Mouse (Mus musculus) heart, embryonic 13.5 days (tissue): ENCODE measurements around the gene Trabd2b. TPM values are rescaled to one million over a fixed set of nuclear protein-coding genes. Genes with fewer than 3 reads are reported as not detected.

ENCODE experiments used
- ATAC-seq: fragments of 200-750 bp; cut with Nextera tagmentation; 2 replicates; pipeline ENCODE4 v1.8.0; 2017; ENCODE audit warnings: moderate TSS enrichment; ENCODE audit not compliant: insufficient number of reproducible peaks, low FRiP score, low TSS enrichment; ENCODE audit errors: extremely low read depth
- H3K27ac ChIP-seq: fragments of 300-500 bp; sonication (generic); replicated peaks from 2 replicates; pipeline ENCODE4 v1.5.1; 2015; ENCODE audit warnings: moderate library complexity, mild to moderate bottlenecking, inconsistent platforms
- H3K27me3 ChIP-seq: fragments of 300-500 bp; sonication (generic); replicated peaks from 2 replicates; pipeline ENCODE4 v1.6.1; 2015; ENCODE audit warnings: mild to moderate bottlenecking, inconsistent platforms
- H3K36me3 ChIP-seq: fragments of 300-500 bp; sonication (generic); 2 replicates; pipeline ENCODE4 v1.6.1; 2015; ENCODE audit warnings: mild to moderate bottlenecking, inconsistent platforms
- H3K4me1 ChIP-seq: fragments of 300-500 bp; sonication (generic); 2 replicates; pipeline ENCODE4 v1.6.1; 2015; ENCODE audit warnings: inconsistent platforms
- H3K4me2 ChIP-seq: fragments of 300-500 bp; sonication (generic); 2 replicates; pipeline ENCODE4 v1.6.1; 2015; ENCODE audit warnings: inconsistent platforms, mild to moderate bottlenecking, moderate library complexity
- H3K4me3 ChIP-seq: fragments of 300-500 bp; sonication (generic); 2 replicates; pipeline ENCODE4 v1.5.1; 2015; ENCODE audit warnings: moderate library complexity, mild to moderate bottlenecking, inconsistent platforms
- H3K9ac ChIP-seq: fragments of 300-500 bp; sonication (generic); 2 replicates; pipeline ENCODE4 v1.6.1; 2015; ENCODE audit warnings: inconsistent platforms, mild to moderate bottlenecking, moderate library complexity
- H3K9me3 ChIP-seq: fragments of 300-500 bp; sonication (generic); 2 replicates; pipeline ENCODE4 v1.6.1; 2016; ENCODE audit warnings: inconsistent platforms
- WGBS: fragments of 180-500 bp; shearing (Covaris S2); methylation state at CpG from one replicate; pipeline ENCODE4 v1.1.7; 2015; ENCODE audit warnings: mixed read lengths; 5-methylcytosine and 5-hydroxymethylcytosine counted together
- polyA plus RNA-seq: library from polyadenylated mRNA; unstranded; fragments of >200 nt; fragmentation: Nextera tagmentation; extraction: Ambion mirVana; gene quantifications from 2 replicates; pipeline ENCODE4 v1.2.1, GENCODE M21; 2015

The Trabd2b gene
- polyA plus RNA-seq, 1 experiment from 2014 or later, result 1.7 TPM

DNA sequence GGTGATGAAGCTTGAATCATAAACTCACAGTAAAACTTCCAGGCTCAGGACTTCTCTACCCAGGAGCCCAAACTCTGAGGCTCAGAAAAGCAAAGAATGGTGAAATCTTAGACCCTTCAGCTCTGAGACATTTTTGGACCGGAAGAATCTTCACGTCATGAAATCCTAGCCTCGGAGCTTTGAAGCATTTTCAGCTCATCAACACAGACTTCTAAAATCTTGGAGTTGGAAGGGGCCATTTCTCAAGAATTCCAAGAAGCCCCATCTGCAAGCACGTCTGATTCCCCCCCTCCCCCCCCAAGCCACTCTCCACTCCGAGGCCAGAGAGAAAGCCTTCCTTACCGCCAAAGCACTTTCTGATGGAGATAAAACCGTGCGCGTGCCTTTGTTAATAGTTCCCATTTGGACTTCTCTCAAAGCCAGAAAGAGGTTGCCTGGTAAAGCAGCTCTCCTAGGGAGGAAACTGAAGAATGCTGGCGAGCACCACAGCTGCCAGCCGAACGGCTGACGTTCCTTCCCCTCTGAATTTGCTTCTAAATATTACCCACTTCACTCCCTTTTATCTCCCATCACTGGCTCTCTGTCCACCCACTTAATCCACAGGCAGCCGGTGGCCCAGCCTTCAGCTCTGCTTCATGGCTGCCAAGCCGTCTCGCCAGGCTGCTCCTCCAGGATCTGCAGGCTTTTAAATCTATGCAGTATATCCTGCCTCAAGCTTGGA is 9.6 kb downstream of the Trabd2b start:
- Histone ChIP-seq H3K27me3 (peaks cover 95% of the 10 kb centered on the region), H3K9ac (peak overlapping the region; percentile 42), H3K27ac (peak overlapping the region; percentile 65), H3K4me2 (peak overlapping the region; percentile 54), H3K4me3 (peak overlapping the region; percentile 20; the same call in 1 of the 2 replicates), H3K4me1 (peaks cover 29% of the 10 kb centered on the region), H3K9me3 (no peaks in the 10 kb centered on the region), H3K36me3 (no peaks in the 10 kb centered on the region)
- ATAC-seq, result no peak; the same call in 1 of the 2 replicates
- 17% methylated on average over 16 of the region's 16 CpGs for WGBS

DNA sequence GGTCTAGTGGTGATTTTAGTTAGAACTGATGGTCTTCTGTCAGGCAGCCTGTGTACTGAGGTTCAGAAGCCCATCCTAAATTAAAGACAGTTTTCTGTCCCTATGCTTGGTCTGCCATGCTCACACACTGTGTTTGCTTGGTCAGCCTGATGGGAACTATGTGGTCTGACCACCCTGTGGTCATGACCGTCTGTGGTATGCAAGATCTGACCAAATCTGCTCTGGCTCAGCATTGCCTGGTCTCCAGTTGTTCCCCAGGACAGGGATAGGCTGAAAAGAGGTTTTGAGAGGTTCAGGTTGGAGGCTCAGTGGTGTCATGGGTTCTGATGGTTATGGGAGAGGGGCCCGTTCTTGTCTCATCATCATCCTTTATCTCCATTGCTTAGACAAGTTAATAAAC is 13.6 kb downstream of the Trabd2b start:
- no peak for ATAC-seq
- Histone ChIP-seq H3K27ac (no peak overlapping the region), H3K36me3 (no peaks in the 10 kb centered on the region), H3K27me3 (peaks cover 96% of the 10 kb centered on the region), H3K9me3 (no peaks in the 10 kb centered on the region), H3K4me3 (no peak overlapping the region), H3K4me2 (no peak overlapping the region), H3K9ac (no peak overlapping the region), H3K4me1 (peaks cover 18% of the 10 kb centered on the region)
- WGBS, result 64% methylated on average over 2 of the region's 2 CpGs

DNA sequence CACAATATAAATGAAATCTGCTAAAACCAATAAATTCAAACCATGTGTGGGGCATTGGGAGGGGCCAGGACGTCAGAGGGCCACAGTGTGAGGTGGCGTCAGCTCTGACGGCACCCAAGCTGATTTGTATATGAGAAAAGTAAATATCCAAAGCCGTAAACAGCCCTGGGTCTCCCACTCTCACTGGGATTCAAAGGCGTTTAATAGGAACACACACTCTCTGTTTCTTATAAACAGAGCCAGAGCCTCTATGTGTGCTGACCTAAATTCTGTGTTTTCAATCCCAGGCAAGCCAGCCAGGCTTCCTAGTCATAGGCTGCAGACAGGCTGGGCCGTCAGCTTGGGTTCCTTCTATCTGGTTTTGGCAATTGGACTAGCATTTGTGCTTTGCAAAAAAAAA is 16.6 kb downstream of the Trabd2b start:
- H3K4me3 ChIP-seq, result no peak overlapping the region
- H3K9me3 ChIP-seq, result no peaks in the 10 kb centered on the region
- no peak for ATAC-seq
- no peak overlapping the region for H3K9ac ChIP-seq
- H3K4me1 ChIP-seq, result peaks cover 4% of the 10 kb centered on the region; the same call in 1 of the 2 replicates
- H3K27me3 ChIP-seq, result peaks cover 92% of the 10 kb centered on the region
- no peaks in the 10 kb centered on the region for H3K36me3 ChIP-seq
- no peak overlapping the region for H3K4me2 ChIP-seq
- WGBS, result 60% methylated on average over 6 of the region's 6 CpGs
- H3K27ac ChIP-seq, result no peak overlapping the region

DNA sequence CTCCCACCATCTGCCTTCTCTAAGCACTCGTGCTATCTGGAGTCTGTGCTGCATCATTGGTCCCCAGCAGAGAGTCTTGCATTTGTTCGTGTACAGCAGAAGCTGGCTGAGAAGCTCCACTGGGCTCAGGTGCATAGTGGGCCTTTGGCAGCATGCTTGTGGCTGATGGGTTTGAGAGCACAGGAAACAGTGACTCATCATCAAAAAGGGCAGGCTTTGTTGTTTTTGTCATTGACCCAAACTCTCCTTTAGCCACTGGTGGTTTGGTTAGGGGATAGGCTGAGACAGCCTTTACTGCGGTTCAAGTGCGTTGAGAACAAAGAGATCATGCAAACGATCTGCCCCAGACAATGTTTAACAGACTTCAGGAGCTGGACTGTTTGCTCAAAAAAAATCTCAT is 19.3 kb downstream of the Trabd2b start:
- no peaks in the 10 kb centered on the region for H3K36me3 ChIP-seq

DNA sequence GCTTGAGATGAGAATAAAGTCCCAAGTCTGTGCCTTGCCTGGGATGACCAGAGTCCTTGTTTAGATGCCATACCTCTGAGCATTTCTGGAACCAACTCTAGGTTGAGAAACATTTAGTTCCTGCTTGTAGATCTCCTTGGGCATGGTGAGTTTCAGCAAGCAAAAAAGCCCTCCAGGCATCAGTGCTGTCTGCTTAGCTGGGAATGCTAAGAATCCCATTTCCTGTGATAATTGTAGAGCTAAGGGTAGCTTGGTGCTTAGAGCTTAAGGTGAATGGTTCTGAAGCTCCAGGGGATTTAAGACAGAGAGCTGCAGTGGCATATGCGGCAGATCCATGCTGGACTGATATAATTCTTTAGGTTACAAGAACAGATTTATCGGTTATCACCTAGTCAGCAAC is 26.2 kb downstream of the Trabd2b start:
- H3K9me3 ChIP-seq, result no peaks in the 10 kb centered on the region
- H3K9ac ChIP-seq, result no peak overlapping the region
- H3K4me3 ChIP-seq, result no peak overlapping the region
- H3K4me1 ChIP-seq, result 0 out of 2 replicates have a peak, but pooled peaks cover 15% of the 10 kb centered on the region
- 75% methylated on average over 2 of the region's 2 CpGs for WGBS
- H3K36me3 ChIP-seq, result no peaks in the 10 kb centered on the region
- no peak for ATAC-seq
- H3K27me3 ChIP-seq, result peaks cover 38% of the 10 kb centered on the region
- H3K27ac ChIP-seq, result no peak overlapping the region
- H3K4me2 ChIP-seq, result no peak overlapping the region

More for the DNA sequence above, 19.3 kb downstream of the Trabd2b start:
- H3K27ac ChIP-seq, result no peak overlapping the region
- peaks cover 4% of the 10 kb centered on the region; the same call in 1 of the 2 replicates for H3K4me1 ChIP-seq
- H3K4me3 ChIP-seq, result no peak overlapping the region
- 50% methylated on average over 5 of the region's 5 CpGs for WGBS
- no peak overlapping the region for H3K4me2 ChIP-seq
- H3K27me3 ChIP-seq, result peaks cover 69% of the 10 kb centered on the region
- no peaks in the 10 kb centered on the region for H3K9me3 ChIP-seq
- H3K9ac ChIP-seq, result no peak overlapping the region
- ATAC-seq, result no peak

DNA sequence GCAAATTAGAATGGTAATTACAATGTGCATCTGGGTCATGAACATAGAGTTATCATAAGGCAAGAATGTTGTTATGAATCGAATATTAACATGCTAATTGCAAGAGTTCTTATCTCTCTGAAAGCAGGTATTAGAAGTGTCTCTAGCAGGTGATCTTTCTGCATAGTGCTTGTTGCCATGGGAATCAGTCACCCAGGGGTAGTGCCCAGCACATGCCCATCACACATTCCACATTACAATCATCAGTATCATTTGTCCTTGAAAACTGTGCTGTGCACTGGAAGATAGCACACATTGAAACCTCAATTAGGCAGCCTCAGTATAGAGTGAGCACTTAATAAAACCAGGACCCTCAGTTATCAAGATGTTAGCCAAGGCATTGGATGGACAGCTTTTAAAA is 26.9 kb downstream of the Trabd2b start:
- H3K9ac ChIP-seq, result no peak overlapping the region
- no peak for ATAC-seq
- no peak overlapping the region for H3K4me2 ChIP-seq
- no peak overlapping the region for H3K27ac ChIP-seq
- H3K36me3 ChIP-seq, result no peaks in the 10 kb centered on the region
- H3K9me3 ChIP-seq, result no peaks in the 10 kb centered on the region
- no peak overlapping the region for H3K4me3 ChIP-seq
- H3K4me1 ChIP-seq, result 0 out of 2 replicates have a peak, but pooled peaks cover 15% of the 10 kb centered on the region
- peaks cover 31% of the 10 kb centered on the region for H3K27me3 ChIP-seq
- 80% methylated on average over 1 of the region's 1 CpGs for WGBS

DNA sequence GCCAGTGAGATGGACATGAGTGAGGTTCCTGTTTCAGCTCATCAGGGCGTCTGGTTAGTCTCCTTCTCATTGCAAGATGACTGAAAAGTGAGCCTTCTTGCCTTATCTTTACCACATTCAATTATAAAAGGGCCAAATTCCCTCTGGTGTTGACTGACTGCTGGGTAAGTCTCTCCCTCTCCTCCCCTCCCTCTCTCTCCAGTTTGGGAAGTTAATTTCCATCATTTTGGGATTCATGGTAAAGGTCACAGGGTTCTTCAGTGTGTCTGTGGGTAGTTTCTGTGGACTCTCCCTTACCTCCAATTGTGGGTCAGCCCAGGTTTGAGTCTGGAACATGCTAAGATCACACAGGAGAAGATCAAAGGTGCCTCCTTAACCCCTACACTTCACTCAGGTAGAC is 28.2 kb downstream of the Trabd2b start:
- H3K9ac ChIP-seq, result no peak overlapping the region
- no peak overlapping the region for H3K27ac ChIP-seq
- no peaks in the 10 kb centered on the region for H3K36me3 ChIP-seq
- H3K4me1 ChIP-seq, result 0 out of 2 replicates have a peak, but pooled peaks cover 15% of the 10 kb centered on the region
- H3K4me2 ChIP-seq, result no peak overlapping the region
- H3K27me3 ChIP-seq, result peaks cover 34% of the 10 kb centered on the region
- H3K4me3 ChIP-seq, result no peak overlapping the region
- 50% methylated on average over 1 of the region's 1 CpGs for WGBS
- no peak for ATAC-seq
- no peaks in the 10 kb centered on the region for H3K9me3 ChIP-seq

DNA sequence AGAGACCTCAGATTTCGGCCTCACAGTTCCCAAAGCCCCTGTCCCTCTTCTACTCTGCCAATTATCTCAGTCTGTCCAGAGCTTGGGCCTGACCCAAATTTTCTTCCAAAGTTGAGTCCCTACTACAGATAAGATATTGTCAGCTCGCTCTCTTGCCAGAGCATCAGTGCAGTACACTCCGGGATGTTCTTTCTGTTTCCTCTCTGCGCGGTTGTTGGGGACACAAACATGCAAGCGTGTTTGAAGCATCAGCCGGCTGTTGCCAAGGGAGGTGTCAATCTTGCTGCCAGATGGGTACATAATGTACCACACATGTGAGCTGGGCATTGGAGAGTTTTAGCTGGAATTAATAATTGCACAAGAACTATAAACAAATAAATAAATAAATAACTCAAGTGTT is 28.9 kb downstream of the Trabd2b start:
- WGBS, result 47% methylated on average over 7 of the region's 7 CpGs
- peaks cover 41% of the 10 kb centered on the region for H3K27me3 ChIP-seq
- no peak overlapping the region for H3K27ac ChIP-seq
- H3K4me3 ChIP-seq, result no peak overlapping the region
- no peaks in the 10 kb centered on the region for H3K9me3 ChIP-seq
- H3K9ac ChIP-seq, result no peak overlapping the region
- no peaks in the 10 kb centered on the region for H3K36me3 ChIP-seq
- 0 out of 2 replicates have a peak overlapping the region, but pooled peaks have one; percentile 4 for H3K4me2 ChIP-seq
- ATAC-seq, result no peak
- 0 out of 2 replicates have a peak, but pooled peaks cover 15% of the 10 kb centered on the region for H3K4me1 ChIP-seq

DNA sequence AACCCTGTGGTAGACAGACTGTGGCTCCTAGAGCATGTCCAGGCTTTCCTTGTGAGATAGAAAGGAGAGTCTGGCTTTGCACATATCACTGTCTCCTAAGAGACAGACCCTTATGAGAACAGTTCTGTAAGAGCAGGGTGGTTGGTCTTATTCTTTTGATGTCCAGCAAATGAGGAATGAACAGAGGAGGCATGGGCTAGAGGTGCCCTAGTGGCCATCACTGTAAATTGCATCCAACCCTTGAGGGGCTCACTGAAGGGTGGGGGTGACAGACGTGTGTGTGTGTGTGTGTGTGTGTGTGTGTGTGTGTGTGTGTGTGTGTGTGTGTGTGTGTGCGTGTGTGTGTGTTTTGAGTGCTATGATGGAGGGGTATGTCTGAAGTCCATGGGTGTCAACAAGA is 32.2 kb downstream of the Trabd2b start:
- 0 out of 2 replicates have a peak, but pooled peaks cover 12% of the 10 kb centered on the region for H3K4me1 ChIP-seq
- no peaks in the 10 kb centered on the region for H3K36me3 ChIP-seq
- H3K4me3 ChIP-seq, result no peak overlapping the region
- H3K9ac ChIP-seq, result no peak overlapping the region
- WGBS, result 63% methylated on average over 2 of the region's 2 CpGs
- H3K27me3 ChIP-seq, result peaks cover 55% of the 10 kb centered on the region
- ATAC-seq, result no peak
- no peak overlapping the region for H3K27ac ChIP-seq
- no peak overlapping the region for H3K4me2 ChIP-seq
- no peaks in the 10 kb centered on the region for H3K9me3 ChIP-seq

DNA sequence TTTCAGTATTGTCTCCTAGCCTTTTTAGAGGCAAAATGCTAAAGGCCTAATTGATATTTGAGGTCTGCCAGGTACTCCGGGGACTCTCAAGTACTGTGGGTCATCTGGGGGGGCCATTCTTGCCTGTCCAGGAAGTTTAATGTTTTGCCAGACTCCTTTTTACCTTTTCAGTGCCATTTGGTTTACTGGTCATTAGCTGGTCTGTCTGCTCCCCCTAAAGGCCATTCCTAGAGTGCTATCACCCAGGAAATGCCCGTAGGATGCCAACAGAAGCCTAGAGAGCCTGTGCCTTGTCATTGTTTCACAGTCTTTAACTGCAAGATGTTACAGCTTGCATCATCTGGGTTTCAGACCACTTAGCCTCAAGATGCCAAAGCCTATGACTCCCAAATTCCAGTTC is 35.7 kb downstream of the Trabd2b start:
- no peak for ATAC-seq
- H3K9me3 ChIP-seq, result no peaks in the 10 kb centered on the region

DNA sequence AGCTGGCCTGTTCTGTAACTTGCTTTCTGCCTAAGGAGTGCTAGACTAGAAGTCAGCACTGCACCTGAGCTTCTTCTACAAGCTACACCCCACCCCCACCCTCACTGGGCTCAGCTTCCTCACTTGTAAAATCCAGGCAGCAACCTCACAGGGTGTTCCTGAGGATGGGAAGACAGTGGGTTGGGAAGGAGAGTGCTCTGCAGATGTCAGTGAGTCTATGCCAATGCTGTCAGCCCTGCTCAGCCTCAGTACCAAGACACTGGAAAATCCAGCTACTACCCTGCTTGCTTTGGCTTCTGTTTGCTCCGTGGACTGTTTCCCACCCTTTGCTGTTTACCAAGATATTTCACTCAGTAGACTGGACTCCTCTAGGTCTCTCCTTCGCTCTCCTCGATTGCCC is 36.1 kb downstream of the Trabd2b start:
- H3K9me3 ChIP-seq, result no peaks in the 10 kb centered on the region
- 65% methylated on average over 3 of the region's 3 CpGs for WGBS
- no peak overlapping the region for H3K4me3 ChIP-seq
- no peaks in the 10 kb centered on the region for H3K4me1 ChIP-seq
- no peak overlapping the region for H3K9ac ChIP-seq
- H3K36me3 ChIP-seq, result no peaks in the 10 kb centered on the region
- no peak; the same call in 1 of the 2 replicates for ATAC-seq
- no peak overlapping the region for H3K27ac ChIP-seq
- peaks cover 48% of the 10 kb centered on the region; the same call in 1 of the 2 replicates for H3K27me3 ChIP-seq
- H3K4me2 ChIP-seq, result no peak overlapping the region

More for the DNA sequence above, 35.7 kb downstream of the Trabd2b start:
- H3K27ac ChIP-seq, result no peak overlapping the region
- 50% methylated on average over 2 of the region's 2 CpGs for WGBS
- H3K27me3 ChIP-seq, result peaks cover 50% of the 10 kb centered on the region
- H3K4me1 ChIP-seq, result no peaks in the 10 kb centered on the region
- no peak overlapping the region for H3K9ac ChIP-seq
- no peak overlapping the region for H3K4me2 ChIP-seq
- no peaks in the 10 kb centered on the region for H3K36me3 ChIP-seq
- H3K4me3 ChIP-seq, result no peak overlapping the region
